Mouse (Mus musculus): ENCODE measurements around the gene Cib1. TPM values are rescaled to one million over a fixed set of nuclear protein-coding genes. Genes with fewer than 3 reads are reported as not detected.

Gene Cib1
- 26.4 and 38.0 TPM in 2 replicates for polyA plus RNA-seq (2014; fragmentation: Nextera tagmentation; extraction: Ambion mirVana)

GRCm38 (mm10) chr7:80232489-80233029 lies at the start of gene Cib1, which contains the start of gene Gdpgp1:
Gene Cib1, minus strand, starts transcription at chr7:80232813.
Gene Gdpgp1, plus strand, starts transcription at chr7:80232865.
- H3K27me3 ChIP-seq (ENCODE audit: control insufficient read depth, insufficient read depth, low read length), result no peaks in the 10 kb centered on the region
- WGBS, result 1% methylated on average over 52 of the region's 56 CpGs
- peak within 1 kb of the TSS; percentile 54 for H3K9ac ChIP-seq (replicated peaks; ENCODE audit: low read depth, low read length)
- H3K4me3 ChIP-seq (ENCODE audit: low read depth, low read length), result peak within 1 kb of the TSS; percentile 73
- no peaks in the 10 kb centered on the region; the same call in 1 of the 2 replicates for H3K36me3 ChIP-seq (ENCODE audit: control insufficient read depth, insufficient read depth, low read length)
- no peak within 1 kb of the TSS for H3K27ac ChIP-seq (ENCODE audit: low read depth, low read length)
- H3K9me3 ChIP-seq (ENCODE audit: control insufficient read depth, low read length), result no peaks in the 10 kb centered on the region
- H3K4me2 ChIP-seq (ENCODE audit: low read depth, low read length), result peak within 1 kb of the TSS; percentile 64
- ATAC-seq (ENCODE audit: low read depth), result peak; percentile 94
- peaks cover 13% of the 10 kb centered on the region for H3K4me1 ChIP-seq (ENCODE audit: control insufficient read depth, insufficient read depth, low read length)

GRCm38 (mm10) chr7:80281646-80282045 lies 49.0 kb upstream of the Cib1 start:
- no peak overlapping the region for H3K4me3 ChIP-seq (ENCODE audit: low read depth, low read length)
- H3K4me2 ChIP-seq (ENCODE audit: low read depth, low read length), result no peak overlapping the region
- no peak overlapping the region for H3K27ac ChIP-seq (ENCODE audit: low read depth, low read length)
- no peak overlapping the region for H3K9ac ChIP-seq (replicated peaks; ENCODE audit: low read depth, low read length)
- 88% methylated on average over 3 of the region's 3 CpGs for WGBS
- no peak for ATAC-seq (ENCODE audit: low read depth)
- peaks cover 48% of the 10 kb centered on the region for H3K36me3 ChIP-seq (ENCODE audit: control insufficient read depth, insufficient read depth, low read length)
- H3K9me3 ChIP-seq (ENCODE audit: control insufficient read depth, low read length), result no peaks in the 10 kb centered on the region
- H3K4me1 ChIP-seq (ENCODE audit: control insufficient read depth, insufficient read depth, low read length), result no peaks in the 10 kb centered on the region
- H3K27me3 ChIP-seq (ENCODE audit: control insufficient read depth, insufficient read depth, low read length), result no peaks in the 10 kb centered on the region

GRCm38 (mm10) chr7:80280998-80281397 lies 48.4 kb upstream of the Cib1 start:
- peaks cover 50% of the 10 kb centered on the region for H3K36me3 ChIP-seq (ENCODE audit: control insufficient read depth, insufficient read depth, low read length)

GRCm38 (mm10) chr7:80280032-80280431 lies 47.4 kb upstream of the Cib1 start:
- no peak overlapping the region for H3K27ac ChIP-seq (ENCODE audit: low read depth, low read length)
- no peak overlapping the region for H3K4me2 ChIP-seq (ENCODE audit: low read depth, low read length)
- no peak overlapping the region for H3K9ac ChIP-seq (replicated peaks; ENCODE audit: low read depth, low read length)
- H3K4me1 ChIP-seq (ENCODE audit: control insufficient read depth, insufficient read depth, low read length), result no peaks in the 10 kb centered on the region
- peaks cover 51% of the 10 kb centered on the region for H3K36me3 ChIP-seq (ENCODE audit: control insufficient read depth, insufficient read depth, low read length)
- no peak for ATAC-seq (ENCODE audit: low read depth)
- H3K4me3 ChIP-seq (ENCODE audit: low read depth, low read length), result no peak overlapping the region
- 87% methylated on average over 10 of the region's 10 CpGs for WGBS
- no peaks in the 10 kb centered on the region for H3K9me3 ChIP-seq (ENCODE audit: control insufficient read depth, low read length)
- no peaks in the 10 kb centered on the region for H3K27me3 ChIP-seq (ENCODE audit: control insufficient read depth, insufficient read depth, low read length)

More at GRCm38 (mm10) chr7:80280998-80281397, 48.4 kb upstream of the Cib1 start:
- no peak overlapping the region for H3K4me3 ChIP-seq (ENCODE audit: low read depth, low read length)
- H3K4me1 ChIP-seq (ENCODE audit: control insufficient read depth, insufficient read depth, low read length), result no peaks in the 10 kb centered on the region
- H3K9ac ChIP-seq (replicated peaks; ENCODE audit: low read depth, low read length), result no peak overlapping the region
- no peak overlapping the region for H3K27ac ChIP-seq (ENCODE audit: low read depth, low read length)
- no peaks in the 10 kb centered on the region for H3K27me3 ChIP-seq (ENCODE audit: control insufficient read depth, insufficient read depth, low read length)
- 97% methylated on average over 2 of the region's 2 CpGs for WGBS
- H3K9me3 ChIP-seq (ENCODE audit: control insufficient read depth, low read length), result no peaks in the 10 kb centered on the region
- no peak for ATAC-seq (ENCODE audit: low read depth)
- no peak overlapping the region for H3K4me2 ChIP-seq (ENCODE audit: low read depth, low read length)

- WGBS, result 94% methylated on average over 4 of the region's 4 CpGs
Observed at GRCm38 (mm10) chr7:80276374-80276773, 43.8 kb upstream of the Cib1 start.

GRCm38 (mm10) chr7:80273456-80273855 lies 40.8 kb upstream of the Cib1 start:
- Histone ChIP-seq H3K36me3 (ENCODE audit: control insufficient read depth, insufficient read depth, low read length) (peaks cover 48% of the 10 kb centered on the region), H3K9ac (replicated peaks; ENCODE audit: low read depth, low read length) (no peak overlapping the region), H3K27ac (ENCODE audit: low read depth, low read length) (no peak overlapping the region), H3K4me2 (ENCODE audit: low read depth, low read length) (no peak overlapping the region), H3K4me1 (ENCODE audit: control insufficient read depth, insufficient read depth, low read length) (peaks cover 16% of the 10 kb centered on the region), H3K27me3 (ENCODE audit: control insufficient read depth, insufficient read depth, low read length) (no peaks in the 10 kb centered on the region), H3K4me3 (ENCODE audit: low read depth, low read length) (no peak overlapping the region), H3K9me3 (ENCODE audit: control insufficient read depth, low read length) (0 out of 2 replicates have a peak, but pooled peaks cover 4% of the 10 kb centered on the region)
- no peak for ATAC-seq (ENCODE audit: low read depth)
- 97% methylated on average over 2 of the region's 2 CpGs for WGBS

More at GRCm38 (mm10) chr7:80276374-80276773, 43.8 kb upstream of the Cib1 start:
- Histone ChIP-seq H3K4me3 (ENCODE audit: low read depth, low read length) (no peak overlapping the region), H3K27me3 (ENCODE audit: control insufficient read depth, insufficient read depth, low read length) (no peaks in the 10 kb centered on the region), H3K27ac (ENCODE audit: low read depth, low read length) (no peak overlapping the region), H3K36me3 (ENCODE audit: control insufficient read depth, insufficient read depth, low read length) (peaks cover 52% of the 10 kb centered on the region), H3K9ac (replicated peaks; ENCODE audit: low read depth, low read length) (no peak overlapping the region), H3K4me1 (ENCODE audit: control insufficient read depth, insufficient read depth, low read length) (no peaks in the 10 kb centered on the region), H3K4me2 (ENCODE audit: low read depth, low read length) (no peak overlapping the region), H3K9me3 (ENCODE audit: control insufficient read depth, low read length) (0 out of 2 replicates have a peak, but pooled peaks cover 4% of the 10 kb centered on the region)
- ATAC-seq (ENCODE audit: low read depth), result no peak

- Histone ChIP-seq H3K4me1 (ENCODE audit: control insufficient read depth, insufficient read depth, low read length) (peaks cover 16% of the 10 kb centered on the region), H3K4me2 (ENCODE audit: low read depth, low read length) (peak overlapping the region; percentile 67), H3K4me3 (ENCODE audit: low read depth, low read length) (peak overlapping the region; percentile 78), H3K27ac (ENCODE audit: low read depth, low read length) (peak overlapping the region; percentile 70), H3K9ac (replicated peaks; ENCODE audit: low read depth, low read length) (peak overlapping the region; percentile 76), H3K36me3 (ENCODE audit: control insufficient read depth, insufficient read depth, low read length) (peaks cover 35% of the 10 kb centered on the region), H3K27me3 (ENCODE audit: control insufficient read depth, insufficient read depth, low read length) (no peaks in the 10 kb centered on the region), H3K9me3 (ENCODE audit: control insufficient read depth, low read length) (0 out of 2 replicates have a peak, but pooled peaks cover 4% of the 10 kb centered on the region)
- no peak; the same call in 1 of the 2 replicates for ATAC-seq (ENCODE audit: low read depth)
- under 1% methylated on average over 23 of the region's 23 CpGs for WGBS
Observed at GRCm38 (mm10) chr7:80269751-80270255, 37.2 kb upstream of the Cib1 start.

- H3K9ac ChIP-seq (replicated peaks; ENCODE audit: low read depth, low read length), result peak within 1 kb of the TSS; percentile 76
- peak within 1 kb of the TSS; percentile 78 for H3K4me3 ChIP-seq (ENCODE audit: low read depth, low read length)
- H3K27ac ChIP-seq (ENCODE audit: low read depth, low read length), result peak within 1 kb of the TSS; percentile 70
- 0 out of 2 replicates have a peak, but pooled peaks cover under 1% of the 10 kb centered on the region for H3K9me3 ChIP-seq (ENCODE audit: control insufficient read depth, low read length)
- WGBS, result 5% methylated on average over 21 of the region's 21 CpGs
- no peaks in the 10 kb centered on the region for H3K27me3 ChIP-seq (ENCODE audit: control insufficient read depth, insufficient read depth, low read length)
- peak within 1 kb of the TSS; percentile 67 for H3K4me2 ChIP-seq (ENCODE audit: low read depth, low read length)
- ATAC-seq (ENCODE audit: low read depth), result peak; percentile 92
- peaks cover 35% of the 10 kb centered on the region for H3K36me3 ChIP-seq (ENCODE audit: control insufficient read depth, insufficient read depth, low read length)
- H3K4me1 ChIP-seq (ENCODE audit: control insufficient read depth, insufficient read depth, low read length), result peaks cover 16% of the 10 kb centered on the region
Observed at GRCm38 (mm10) chr7:80268897-80269750, 36.5 kb upstream of the Cib1 start, which contains the start of gene Vps33b. Gene Vps33b, plus strand, starts transcription at chr7:80269649.
